Mouse (Mus musculus): ENCODE measurements around the gene Tvp23a. TPM values are rescaled to one million over a fixed set of nuclear protein-coding genes. Genes with fewer than 3 reads are reported as not detected.

Gene Tvp23a
- not detected for polyA plus RNA-seq (2014; fragmentation: Illumina TruSeq; extraction: RNeasy Lipid Tissue Mini Kit (QIAGEN cat#74804); ENCODE audit: low read depth, low replicate concordance)

DNA sequence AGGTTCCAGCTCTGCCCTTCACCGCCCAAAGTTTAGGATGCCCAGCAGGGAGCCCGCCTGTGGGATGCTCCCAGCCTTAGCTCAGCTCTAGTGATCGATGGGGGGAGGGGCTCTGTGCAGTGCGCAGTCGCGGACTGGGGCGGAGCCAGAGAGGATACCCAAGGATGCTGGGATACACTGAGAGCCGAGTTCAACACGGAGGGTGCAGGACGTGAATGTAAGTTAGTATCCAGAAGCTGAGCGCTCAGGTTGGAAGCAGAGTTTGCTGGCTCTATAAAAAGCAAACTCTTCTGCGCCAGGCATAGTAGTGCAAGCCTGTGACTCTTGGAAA, at the start of gene Tvp23a:
TSS of gene Tvp23a (minus strand) at position 99 of the 331 bp plus-strand sequence.

DNA sequence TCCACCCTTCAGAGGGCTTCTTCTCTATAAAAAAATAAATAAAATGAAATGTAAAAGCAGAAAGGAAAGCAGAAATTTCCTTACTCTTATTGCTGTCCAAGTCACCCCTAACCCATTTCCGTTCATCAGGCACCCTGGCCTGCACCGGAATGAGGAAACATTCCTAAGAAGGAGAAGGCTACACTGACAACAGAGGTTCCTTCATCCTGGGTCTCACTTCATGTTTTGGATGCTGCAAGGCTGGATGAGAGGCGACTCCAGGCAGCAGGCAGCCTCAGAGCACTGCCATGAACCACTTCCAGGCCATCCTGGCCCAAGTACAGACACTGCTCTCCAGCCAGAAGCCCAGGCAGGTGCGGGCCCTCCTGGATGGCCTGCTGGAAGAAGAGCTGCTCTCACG, 32.7 kb upstream of the Tvp23a start, which contains the start of gene Ciita:
TSS of gene Ciita (plus strand) at position 203 of the 400 bp plus-strand sequence.

DNA sequence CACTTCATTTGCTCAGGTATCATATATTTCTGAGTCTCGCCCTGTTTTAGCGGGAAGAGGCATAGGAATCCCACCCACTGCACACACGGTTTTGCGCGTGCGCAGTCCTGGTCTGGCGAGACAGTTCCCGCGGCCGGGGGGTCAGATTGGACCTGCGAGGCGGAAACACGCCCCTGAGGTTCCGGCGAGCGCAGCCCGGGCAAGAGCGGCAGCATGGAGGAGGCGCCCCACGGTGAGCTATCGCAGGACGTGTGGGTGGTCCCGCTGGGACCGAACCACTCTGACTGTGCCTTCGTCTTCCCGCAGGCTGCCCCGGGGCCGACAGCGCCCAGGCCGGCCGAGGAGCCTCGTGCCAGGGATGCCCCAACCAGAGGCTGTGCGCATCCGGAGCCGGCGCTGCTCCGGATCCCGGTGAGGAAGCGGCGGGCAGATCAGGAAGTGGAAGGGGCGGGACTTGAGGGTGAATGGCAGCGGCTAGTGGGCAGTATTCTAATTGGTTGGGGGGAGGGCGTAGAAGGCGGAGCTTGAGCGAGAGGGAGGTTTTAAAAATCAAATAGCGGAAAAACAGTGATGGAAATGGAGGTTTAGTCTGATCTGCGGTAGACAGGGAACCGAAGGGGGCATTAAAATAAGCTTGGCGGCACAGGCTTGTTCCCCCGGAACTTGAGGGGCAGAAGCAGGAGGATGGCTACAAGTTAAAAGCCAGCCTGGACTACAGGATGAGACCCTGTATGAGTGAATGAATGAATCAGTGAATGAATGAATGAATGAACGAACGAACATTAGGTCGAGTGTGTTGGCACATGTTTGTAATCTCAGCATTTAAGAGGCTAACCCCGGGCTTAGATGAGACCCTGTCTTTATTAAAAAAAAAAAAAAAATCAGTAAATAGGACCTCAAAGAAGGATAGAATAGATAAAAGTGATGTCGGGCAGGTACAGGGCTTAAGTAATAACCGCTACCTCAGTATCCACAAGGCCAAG, 35.1 kb downstream of the Tvp23a start, which contains the start of gene Nubp1:
TSS of gene Nubp1 (plus strand) at position 185 of the 983 bp plus-strand sequence.

DNA sequence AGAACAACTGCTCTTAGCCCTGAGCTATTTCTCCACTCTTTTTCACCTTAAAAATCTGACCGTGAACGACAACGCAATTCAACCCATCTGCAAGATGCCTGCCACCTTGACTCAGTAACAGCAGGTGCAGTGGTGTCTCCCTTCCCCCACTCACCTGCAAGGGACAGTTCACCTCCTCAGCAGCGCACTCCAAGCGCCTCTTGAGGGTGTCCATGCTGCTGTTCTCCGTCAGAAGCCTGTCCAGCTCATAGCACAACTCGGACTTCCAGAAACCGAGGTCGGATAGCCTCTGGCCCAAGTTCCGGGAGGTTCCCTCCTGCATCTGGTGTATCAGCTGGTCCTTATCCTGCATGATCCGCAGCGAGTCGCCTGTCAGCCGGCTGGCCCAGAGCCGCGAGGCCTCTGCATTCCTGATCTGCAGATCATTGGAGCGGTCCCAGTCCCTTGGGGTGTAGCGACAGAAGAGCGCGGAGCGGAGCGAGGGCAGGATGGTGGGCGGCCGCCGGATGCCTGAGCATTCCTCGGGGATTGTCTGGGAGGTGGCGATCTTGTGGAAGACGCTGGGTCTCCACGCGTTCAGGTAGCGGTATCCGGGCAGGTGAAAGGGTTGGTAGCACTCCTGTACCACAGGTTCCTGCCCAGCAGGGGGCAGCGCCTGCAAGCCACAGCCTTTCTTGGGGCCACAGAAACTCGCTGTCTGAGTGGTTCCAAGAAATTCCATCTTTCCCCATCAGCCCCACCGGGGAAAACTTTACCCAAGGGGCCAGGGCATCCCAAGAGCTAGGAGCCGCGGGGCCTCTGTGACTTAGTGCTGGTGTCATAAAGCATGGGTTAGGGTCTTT, 52.2 kb downstream of the Tvp23a start, which contains the start of gene Tekt5:
TSS of gene Tekt5 (minus strand) at position 792 of the 842 bp plus-strand sequence.

Other genes with a start within 250 kb of the Tvp23a start
- gene Emp2, start 133.4 kb downstream of the Tvp23a start, polyA plus RNA-seq (2014; fragmentation: Illumina TruSeq; extraction: RNeasy Lipid Tissue Mini Kit (QIAGEN cat#74804); ENCODE audit: low read depth, low replicate concordance): 6.3 TPM
- not detected for gene Tekt5, start 51.9 kb downstream of the Tvp23a start, polyA plus RNA-seq (2014; fragmentation: Illumina TruSeq; extraction: RNeasy Lipid Tissue Mini Kit (QIAGEN cat#74804); ENCODE audit: low read depth, low replicate concordance)
- gene Nubp1, start 35.4 kb downstream of the Tvp23a start, polyA plus RNA-seq (2014; fragmentation: Illumina TruSeq; extraction: RNeasy Lipid Tissue Mini Kit (QIAGEN cat#74804); ENCODE audit: low read depth, low replicate concordance): 4.1 TPM
- 0.13 TPM for gene Ciita, start 32.7 kb upstream of the Tvp23a start, polyA plus RNA-seq (2014; fragmentation: Illumina TruSeq; extraction: RNeasy Lipid Tissue Mini Kit (QIAGEN cat#74804); ENCODE audit: low read depth, low replicate concordance)
- 5.7 TPM for gene Dexi, start 95.7 kb upstream of the Tvp23a start, polyA plus RNA-seq (2014; fragmentation: Illumina TruSeq; extraction: RNeasy Lipid Tissue Mini Kit (QIAGEN cat#74804); ENCODE audit: low read depth, low replicate concordance)
- gene Clec16a, start 98.0 kb upstream of the Tvp23a start, polyA plus RNA-seq (2014; fragmentation: Illumina TruSeq; extraction: RNeasy Lipid Tissue Mini Kit (QIAGEN cat#74804); ENCODE audit: low read depth, low replicate concordance): 5.9 TPM

Measured in liver, adult 10 weeks (tissue).